Mouse (Mus musculus) left cerebral cortex, postnatal 36 days (tissue): ENCODE measurements around the gene Tmem219. TPM values are rescaled to one million over a fixed set of nuclear protein-coding genes. Genes with fewer than 3 reads are reported as not detected.

Experiments used
- DNase-seq, 2 experiments: peaks; one replicate each; pipeline ENCODE4 v3.0.0; 2021 to 2022; ENCODE audit warnings: low spot score in 2 of 2, mixed read lengths in 1 of 2
- intact Hi-C: fragments of 180-260 bp; cut with DNase I; formaldehyde crosslinking; loops from one replicate; pipeline ENCODE4 v1.15.1; 2025
- total RNA-seq, 2 experiments: library from RNA; stranded (reverse); gene quantifications; 2 replicates each; pipeline ENCODE4 v1.2.3; 2021

Gene Tmem219
- 10 to 100 TPM; 22.4 to 25.3 TPM for total RNA-seq

DNA sequence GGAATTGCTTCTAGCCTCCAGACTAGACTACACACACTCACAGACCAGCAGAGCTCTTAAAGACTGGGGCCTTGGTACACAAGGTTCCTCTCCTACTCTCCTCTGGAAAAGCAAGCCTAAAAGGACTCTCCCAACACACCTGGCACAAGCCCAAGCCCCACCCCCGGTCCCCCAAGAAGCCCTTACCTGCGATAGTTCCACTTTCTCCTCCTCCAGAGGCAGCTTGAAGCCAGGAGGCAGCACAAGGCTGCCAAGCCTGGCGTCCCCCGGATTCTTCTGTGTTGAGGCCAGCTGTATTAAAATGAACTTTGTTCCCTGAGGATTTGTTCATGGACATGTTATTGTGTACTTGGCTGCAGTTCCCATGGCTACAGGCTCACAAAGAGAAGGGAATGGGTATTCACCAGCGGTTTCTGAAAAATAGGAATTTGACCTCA lies at the start of gene Tmem219:
Tmem219 (minus strand) TSS at position 294 of the 437 bp plus-strand sequence.
- intact Hi-C loops, result loop anchor here (2.0 kb wide), 1 partner anchor 16 kb away; no protein-coding TSS in a partner anchor
- DNase-seq, result peak in 1 of 2 experiments; percentile 26

DNA sequence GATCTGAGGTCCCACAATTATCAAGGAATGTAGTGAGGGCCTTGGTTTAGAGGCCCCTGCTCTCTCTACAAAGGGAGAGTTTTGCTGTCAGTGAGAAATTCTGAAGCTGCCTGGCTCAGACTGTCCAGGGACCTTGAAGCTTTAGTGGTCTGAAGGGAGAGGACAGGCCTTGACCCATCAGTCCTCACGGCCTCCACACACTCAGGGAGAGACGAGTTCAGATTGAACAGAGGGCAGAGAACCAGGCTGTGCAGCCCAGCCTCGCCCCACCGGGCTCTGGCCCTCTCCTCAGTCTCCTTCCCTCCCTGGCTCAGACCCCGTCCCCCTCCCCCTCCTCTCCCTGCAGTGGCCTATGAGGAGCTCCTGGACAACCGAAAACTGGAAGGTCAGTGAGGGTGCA lies 44.6 kb upstream of the Tmem219 start:
- intact Hi-C loops, result no loop called here
- DNase-seq, result no peak

DNA sequence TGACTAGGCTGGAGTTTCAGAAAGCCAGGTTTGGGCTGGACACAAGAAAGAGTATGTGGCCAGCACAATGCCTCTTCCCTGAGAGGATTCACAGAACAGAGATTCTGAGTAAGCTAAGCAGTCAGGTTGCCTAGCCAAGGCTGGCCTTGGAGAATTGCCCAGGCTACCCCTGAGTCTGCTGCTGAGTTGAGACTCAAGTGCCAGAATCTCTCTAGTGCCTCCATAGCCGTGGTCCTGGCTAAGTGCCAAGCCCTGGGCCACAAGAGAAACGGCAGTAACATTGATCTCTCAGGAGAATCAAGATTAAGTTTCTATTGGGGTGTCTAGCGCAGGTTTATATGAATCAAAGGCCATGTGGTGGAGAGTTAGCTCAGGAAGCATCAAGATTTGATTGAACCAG lies 42.9 kb upstream of the Tmem219 start:
- DNase-seq, result no peak
- intact Hi-C loops, result no loop called here

DNA sequence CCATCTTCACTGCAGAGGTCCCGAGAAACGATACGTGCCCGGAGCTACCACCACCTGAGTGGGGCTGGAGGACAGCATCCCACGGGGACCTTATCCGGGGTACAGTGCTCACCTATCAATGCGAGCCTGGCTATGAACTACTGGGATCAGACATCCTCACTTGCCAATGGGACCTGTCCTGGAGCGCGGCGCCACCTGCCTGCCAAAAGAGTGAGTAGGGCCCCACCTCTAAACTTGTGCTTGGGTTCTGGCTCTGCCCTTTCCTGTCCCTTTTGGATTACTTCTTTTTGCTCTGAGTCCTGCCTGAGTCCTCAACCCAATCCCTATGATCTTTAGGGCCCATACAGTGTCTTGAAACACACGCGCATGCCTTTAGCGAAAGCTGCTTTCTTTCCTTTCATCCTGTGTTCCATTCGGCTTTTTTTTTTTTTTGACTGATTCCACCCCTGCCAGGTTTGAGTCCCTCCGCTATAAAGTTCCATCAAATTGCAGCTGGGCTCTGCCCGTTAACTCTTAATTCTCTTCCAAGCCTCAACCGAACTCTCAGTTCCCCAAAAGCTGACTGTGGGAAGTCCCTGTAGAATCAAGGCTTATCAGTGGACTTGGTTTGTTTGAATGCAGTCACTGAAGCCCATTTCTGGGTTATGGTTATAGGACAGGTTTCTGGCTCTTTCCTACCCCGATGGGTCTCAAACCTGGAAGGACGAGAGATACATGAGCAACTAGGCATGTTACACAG lies 41.0 kb upstream of the Tmem219 start:
- intact Hi-C loops, result no loop called here
- no peak for DNase-seq

DNA sequence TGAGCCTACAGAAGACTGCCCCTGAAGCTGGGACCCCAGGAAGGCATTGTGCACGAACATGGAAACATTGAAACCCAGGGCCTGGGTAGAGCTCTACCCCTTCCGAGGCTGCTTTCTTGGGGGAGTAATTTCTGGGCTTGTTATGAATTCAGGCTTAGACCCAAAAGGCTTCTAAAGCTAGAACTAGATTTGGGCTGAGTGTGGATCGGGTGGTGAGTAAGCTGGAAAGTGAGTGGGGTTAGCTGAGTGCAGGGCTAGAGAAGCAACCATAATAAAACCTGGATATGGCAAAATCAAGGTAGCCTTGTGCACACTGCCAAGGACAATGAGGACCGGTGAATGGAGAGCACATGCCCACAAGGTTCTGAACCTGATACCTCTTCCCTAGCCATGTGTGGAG lies 39.2 kb upstream of the Tmem219 start:
- no peak for DNase-seq
- intact Hi-C loops, result no loop called here

DNA sequence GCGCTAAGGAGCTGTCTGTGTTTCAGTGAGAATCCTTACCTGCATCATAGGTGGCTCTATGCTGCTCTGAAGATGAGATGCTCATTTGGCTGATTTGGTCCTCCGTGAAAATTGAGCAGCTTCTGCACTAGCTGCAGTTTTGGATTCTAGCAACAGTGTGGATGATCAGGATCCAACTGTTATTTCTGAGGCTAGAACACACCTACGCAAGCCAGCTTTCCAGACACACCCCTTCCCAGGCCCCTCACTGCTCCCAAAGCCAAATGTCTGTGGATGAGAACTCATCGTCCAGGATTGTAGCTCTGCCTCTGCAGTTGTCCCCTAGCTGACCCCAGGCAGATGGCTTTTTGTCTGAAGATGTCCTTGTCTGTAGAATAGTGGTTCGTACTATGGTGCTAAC lies 38.4 kb upstream of the Tmem219 start:
- DNase-seq, result no peak

DNA sequence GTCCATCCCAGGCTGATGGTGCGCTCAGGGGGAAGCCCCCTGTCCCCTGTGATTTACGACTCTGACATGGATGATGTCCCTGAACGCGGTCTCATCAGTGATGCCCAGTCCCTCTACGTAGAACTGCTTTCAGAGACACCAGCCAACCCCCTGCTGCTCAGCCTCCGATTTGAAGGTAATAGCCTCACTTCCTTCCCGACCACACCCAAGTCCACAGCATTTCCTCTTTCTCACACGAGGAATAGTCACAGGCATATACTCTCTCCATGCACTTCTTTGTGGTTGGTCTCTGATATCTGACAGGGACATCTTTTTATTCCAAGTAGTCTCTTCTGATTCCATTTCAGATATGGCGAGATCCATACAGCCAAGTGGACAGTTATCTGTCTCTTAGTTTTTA lies 37.1 kb upstream of the Tmem219 start:
- intact Hi-C loops, result no loop called here
- no peak for DNase-seq

More for the DNA sequence above, 38.4 kb upstream of the Tmem219 start:
- intact Hi-C loops, result no loop called here

DNA sequence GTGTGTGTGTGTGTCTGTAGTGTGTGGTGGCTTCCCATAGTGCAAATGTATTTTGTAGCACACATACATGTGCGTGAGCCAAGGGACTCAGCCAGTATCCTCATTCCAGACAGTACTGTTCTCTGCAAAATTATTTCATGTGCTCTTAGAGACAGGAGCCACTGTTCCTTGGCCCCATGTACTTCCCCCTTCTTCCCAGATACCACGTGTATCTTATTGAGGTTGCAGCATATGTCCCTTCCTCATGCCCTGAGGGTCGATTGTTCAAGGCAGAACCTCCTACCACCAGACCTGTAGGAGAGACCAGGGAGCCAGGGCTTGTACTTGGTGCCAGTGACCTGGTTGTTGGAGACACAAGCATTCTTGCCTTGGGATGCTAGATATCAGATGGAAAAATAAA lies 32.4 kb upstream of the Tmem219 start:
- no peak for DNase-seq
- intact Hi-C loops, result no loop called here

DNA sequence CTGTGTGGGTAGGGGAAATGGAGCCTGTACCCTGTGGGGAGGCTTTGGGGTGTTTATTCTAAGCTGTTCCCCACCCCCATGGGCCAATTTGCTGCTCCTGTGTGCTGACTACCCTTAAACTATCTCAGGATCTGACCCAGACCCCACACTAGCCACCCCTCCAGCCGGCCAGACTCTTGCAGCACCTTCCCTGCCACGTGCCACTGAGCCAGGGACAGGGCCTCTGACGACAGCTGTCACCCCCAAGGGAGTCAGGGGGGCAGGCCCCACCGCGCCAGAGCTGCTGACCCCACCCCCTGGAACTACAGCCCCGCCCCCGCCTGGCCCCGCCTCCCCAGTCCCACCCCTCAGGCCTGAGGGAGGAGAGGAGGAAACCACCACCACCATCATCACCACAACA lies 29.9 kb upstream of the Tmem219 start:
- intact Hi-C loops, result loop anchor here (5.0 kb wide), 1 partner anchor 70 kb away; the partner anchor contains the start of gene Taok2
- DNase-seq, result no peak

DNA sequence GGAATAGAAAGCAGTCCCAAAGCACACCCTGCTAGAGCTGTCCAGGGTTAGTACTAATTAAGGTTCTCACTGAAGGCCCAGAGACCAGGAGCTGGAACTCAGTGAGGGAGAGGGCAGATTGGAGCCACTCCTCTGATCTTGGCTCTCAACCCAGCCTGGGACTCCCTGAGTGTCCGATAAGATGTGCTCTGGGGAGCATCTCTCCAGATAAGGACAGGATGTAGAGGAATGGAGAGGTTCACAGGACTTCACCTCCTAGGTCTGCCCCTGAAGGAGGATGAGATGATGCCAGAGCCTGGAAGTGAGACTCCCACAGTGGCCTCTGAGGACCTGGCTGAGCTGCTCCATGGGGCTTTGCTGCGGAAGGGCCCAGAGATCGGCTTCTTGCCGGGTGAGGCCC lies 29.0 kb upstream of the Tmem219 start:
- no peak for DNase-seq

DNA sequence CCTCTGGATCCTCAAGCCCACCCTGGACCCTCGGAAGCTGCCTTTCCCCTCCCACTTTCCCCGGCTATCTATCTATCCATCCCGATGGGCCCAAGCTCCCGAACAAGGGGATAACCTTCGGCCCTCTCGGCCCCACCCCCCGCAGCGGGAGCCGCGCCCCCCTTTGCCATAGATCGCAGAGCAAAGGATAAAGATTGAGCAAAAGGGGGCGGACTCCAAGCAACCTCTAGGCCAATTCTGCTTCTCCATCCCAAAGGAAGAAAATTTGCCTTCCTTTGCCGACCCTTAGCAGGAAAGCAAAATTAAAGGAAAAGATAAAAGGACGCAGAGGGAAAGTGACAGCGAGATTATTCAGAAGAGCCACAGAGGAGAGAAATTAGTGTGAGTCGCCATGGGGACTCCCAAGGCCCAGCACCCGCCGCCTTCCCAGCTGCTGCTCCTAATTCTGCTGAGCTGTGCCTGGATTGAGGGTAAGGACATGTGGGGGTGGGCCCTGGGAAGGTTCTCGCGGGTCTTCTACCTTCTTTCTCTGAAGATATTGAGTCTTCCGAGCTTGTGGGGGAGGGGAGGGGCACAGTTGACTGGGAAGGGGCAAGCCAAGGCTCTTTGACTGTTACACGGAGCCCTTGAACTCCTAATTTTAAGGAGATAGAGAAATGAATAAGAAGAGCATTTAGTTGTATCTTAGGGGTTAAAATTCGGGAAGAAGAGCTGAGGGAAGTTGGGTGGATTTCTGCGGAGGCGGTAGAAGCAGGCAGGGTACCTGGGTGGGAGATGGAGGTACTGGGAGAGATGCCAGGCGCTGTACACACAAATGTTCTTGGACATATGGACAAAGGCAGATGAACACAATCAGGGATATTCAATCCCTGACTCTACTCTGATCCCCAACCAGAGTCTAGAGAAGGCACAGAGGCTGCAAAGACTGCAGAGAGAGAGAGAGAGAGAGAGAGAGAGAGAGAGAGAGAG lies 28.2 kb upstream of the Tmem219 start:
- intact Hi-C loops, result loop anchor here (2.0 to 5.0 kb wide), 3 partner anchors 24 to 69 kb away; partner anchors contain the start of genes Cdipt, Pagr1a, Pagr1b and Taok2
- no peak for DNase-seq

More for the DNA sequence above, 29.0 kb upstream of the Tmem219 start:
- intact Hi-C loops, result loop anchor here (2.0 to 5.0 kb wide), 3 partner anchors 23 to 69 kb away; partner anchors contain the start of genes Cdipt, Pagr1a, Pagr1b and Taok2

DNA sequence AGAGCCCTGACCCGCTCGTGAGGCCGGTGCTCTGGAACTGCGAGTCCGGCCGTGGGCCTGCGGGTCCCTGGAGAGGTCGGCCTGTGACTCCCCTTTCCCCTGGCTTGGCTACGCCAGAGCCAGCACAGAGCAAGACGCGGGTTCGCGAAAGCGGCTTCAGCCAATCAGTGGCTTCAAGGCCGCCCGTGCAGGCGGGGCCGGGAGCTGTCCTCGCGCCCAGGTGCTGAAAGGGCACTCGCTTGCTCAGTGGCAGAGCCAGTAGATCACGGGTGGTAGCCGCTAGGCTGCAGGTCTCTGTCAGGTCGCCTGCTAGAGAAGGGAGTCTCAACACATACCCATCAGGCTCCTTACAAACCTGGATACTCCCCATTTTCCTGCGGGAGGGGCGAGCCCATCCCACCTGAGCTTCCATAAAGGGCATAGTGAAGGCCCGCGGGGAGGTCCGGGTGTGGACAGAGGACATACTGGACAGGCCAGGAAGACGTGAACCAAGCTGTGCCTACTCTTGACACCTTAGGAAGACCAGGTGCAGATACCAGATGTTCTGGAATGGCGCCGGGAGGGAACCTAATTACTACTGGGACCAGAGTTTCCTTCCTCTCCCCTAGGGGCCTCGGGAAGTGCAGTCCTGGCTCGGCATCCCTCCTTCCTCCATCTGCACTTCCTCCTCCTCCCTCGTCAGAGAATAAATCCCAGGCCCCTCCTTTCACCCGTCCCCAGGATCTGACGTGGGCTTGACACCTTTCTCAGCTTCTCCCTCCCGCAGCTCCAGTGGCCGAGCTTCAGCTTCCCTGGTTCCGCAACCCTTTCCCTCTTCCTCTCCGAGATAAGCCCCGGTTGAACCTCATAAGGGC lies 27.3 kb upstream of the Tmem219 start, which contains the start of gene Sez6l2:
Sez6l2 (plus strand) TSS at position 771 of the 854 bp plus-strand sequence.
- DNase-seq, result peak; percentile 84 to 85
- intact Hi-C loops, result loop anchor here (2.0 to 5.0 kb wide), 3 partner anchors 25 to 68 kb away; partner anchors contain the start of genes Cdipt, Pagr1a, Pagr1b and Taok2

DNA sequence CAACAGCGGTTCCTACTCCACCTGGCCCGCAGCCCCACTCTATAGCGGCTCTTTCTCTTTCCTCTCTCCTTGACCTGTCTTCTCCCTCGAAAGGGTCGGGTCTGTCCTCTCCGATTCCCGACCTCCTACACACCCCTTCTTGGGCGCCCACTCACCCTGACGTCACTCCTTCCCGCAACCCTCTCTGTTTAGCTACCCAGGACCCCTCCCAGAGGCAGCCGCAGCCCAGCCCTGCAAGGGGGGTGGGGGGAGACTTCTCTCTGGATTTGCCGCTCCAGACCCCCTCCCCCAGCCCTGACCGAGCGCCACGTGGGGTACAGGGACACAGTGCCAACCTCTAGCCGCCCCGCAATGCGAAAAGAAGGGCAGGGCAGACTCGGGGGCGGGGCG lies 26.7 kb upstream of the Tmem219 start, which contains the start of gene Asphd1:
Asphd1 (minus strand) TSS at position 180 of the 390 bp plus-strand sequence.
- intact Hi-C loops, result no loop called here

DNA sequence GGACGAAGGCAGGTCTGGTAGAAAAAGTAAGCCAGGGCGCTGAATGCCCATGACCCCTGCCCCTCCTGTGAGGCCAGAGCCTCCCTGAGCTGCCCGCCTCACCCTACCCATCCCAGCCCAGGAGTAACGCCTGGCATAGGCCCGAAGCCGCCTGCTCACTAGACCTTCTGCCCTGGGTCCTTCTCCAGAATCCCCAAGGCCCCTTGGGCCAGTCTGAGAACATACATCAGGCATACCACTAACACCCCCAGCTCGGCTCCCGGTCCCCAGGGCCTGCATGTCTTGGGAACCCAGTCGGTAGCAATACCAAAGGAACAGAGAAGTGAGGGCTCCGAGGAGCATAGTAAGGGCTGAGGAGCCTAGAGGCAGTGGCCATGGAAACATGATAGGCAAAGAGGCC lies 25.9 kb upstream of the Tmem219 start:
- DNase-seq, result no peak
- intact Hi-C loops, result no loop called here

More for the DNA sequence above, 26.7 kb upstream of the Tmem219 start, which contains the start of gene Asphd1:
- DNase-seq, result peak; percentile 67 to 80

DNA sequence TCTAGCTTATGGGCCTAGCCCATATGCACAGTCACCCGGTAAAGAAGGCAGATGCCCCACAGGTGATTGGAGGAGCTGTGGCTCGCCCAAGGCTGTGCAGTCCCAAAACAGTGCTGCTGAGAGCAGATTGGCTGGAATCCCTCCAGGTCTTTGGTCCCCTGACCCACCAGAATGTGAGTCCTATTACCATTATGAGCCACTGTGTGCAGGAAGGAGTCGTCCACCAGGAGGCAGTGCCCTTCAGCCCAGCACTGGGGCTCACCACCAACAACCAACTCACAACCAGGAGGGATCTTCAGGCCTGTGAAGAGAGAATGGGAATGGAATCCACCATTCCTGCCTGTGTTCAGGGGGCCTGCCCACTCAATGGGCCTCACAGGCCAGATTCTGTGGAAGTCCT lies 23.8 kb upstream of the Tmem219 start:
- DNase-seq, result no peak

DNA sequence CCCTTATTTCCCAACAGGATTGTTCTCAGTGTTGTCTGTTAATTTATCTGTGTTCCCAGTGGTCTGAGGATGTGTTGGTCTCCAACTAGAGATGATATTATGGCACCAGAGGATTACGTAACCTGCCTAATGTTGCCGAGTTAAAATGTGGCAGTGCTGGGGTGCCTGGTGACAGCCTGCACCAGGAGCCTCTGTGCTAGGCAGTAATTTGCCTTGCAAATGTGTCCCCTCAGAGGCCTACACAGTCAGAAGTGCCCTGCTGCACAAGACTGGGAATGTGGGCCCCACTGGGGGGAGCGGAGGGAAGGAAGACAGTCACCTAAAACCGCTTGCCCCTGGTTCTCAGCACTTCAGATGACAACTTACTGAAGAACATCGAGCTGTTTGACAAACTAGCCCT lies 19.1 kb upstream of the Tmem219 start:
- intact Hi-C loops, result no loop called here
- DNase-seq, result no peak

More for the DNA sequence above, 23.8 kb upstream of the Tmem219 start:
- intact Hi-C loops, result no loop called here

DNA sequence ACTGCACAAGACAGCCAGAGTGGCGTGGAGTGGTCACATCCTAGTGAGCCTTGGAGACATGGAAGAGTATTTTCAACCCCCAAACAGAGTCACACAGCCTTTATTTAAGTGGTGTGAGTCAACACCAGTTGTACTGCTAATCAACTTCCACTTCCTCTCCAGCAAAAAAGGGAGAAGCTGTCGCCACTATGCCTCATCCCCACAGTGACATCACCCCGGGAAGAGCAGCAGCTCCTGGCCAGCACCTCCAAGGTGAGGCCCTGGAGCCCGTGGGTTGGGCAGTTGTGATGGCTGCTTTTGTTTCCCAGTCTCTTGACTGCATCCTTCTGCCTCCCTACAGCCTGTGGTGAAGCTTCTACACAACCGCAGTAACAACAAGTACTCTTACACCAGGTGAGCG lies 18.5 kb upstream of the Tmem219 start:
- intact Hi-C loops, result no loop called here
- DNase-seq, result no peak

DNA sequence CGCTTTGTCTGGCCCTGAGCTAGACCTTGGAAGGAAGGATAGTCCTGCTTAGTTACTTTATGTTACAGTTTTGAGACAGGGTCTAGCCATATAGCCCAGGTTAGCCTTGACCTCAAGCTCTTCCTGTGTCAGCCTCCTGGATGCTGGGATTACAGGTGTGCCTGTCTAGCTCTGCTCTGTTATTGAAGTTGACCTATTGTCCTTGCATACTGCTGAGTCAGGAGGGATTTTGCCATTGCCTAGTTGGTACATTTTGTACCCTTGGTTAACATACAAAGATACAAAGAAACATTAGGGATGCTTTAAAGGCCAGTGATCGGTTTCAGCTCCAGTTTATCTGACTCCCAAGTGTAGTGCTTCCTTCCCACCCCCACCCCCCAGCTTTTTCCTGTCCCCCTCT lies 9.9 kb upstream of the Tmem219 start:
- intact Hi-C loops, result no loop called here

DNA sequence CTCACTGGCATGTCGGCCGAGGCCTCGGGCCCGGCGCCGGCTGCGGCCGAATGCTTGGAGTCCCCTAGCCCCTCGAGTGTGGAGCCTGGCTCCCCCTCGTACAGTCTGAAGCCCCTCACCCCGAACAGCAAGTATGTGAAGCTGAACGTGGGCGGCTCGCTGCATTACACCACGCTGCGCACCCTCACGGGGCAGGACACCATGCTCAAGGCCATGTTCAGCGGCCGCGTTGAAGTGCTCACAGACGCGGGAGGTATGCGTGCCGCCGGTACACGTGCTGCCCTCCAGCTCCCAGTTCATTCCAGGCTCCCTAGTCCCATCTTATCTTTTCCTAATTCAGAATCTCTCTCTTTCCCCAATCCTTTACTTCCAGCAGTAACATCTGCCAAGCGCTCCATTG lies 6.3 kb upstream of the Tmem219 start:
- intact Hi-C loops, result loop anchor here (5.0 kb wide), 1 partner anchor 42 kb away; no protein-coding TSS in a partner anchor
- peak in 1 of 2 experiments; percentile 43 for DNase-seq

More for the DNA sequence above, 9.9 kb upstream of the Tmem219 start:
- DNase-seq, result no peak
